Mouse (Mus musculus): ENCODE data around the gene Alkbh7.

GRCm38 (mm10) chr17:57011236-57012141 is 14.3 kb downstream of the Alkbh7 start, which contains the start of the genes Gtf2f1 and Gm17949:
- TF ChIP-seq CTCF (conservative IDR thresholded peaks at IDR 0.05; ENCODE audit: insufficient read depth, insufficient read length, low read depth, low read length) (0 out of 2 replicates have a peak, but pooled peaks have one; percentile 11), POLR2A (IDR thresholded peaks at IDR 0.05; ENCODE audit: low read depth, low read length) (peak; percentile 98)
